Mouse (Mus musculus): ENCODE results near the gene Gm7951. TPM values are rescaled to one million over a fixed set of nuclear protein-coding genes. Genes with fewer than 3 reads are reported as not detected.
"Not testable (repeated sequence)": the region's sequence is repeated elsewhere in the genome, so short reads cannot be mapped to it uniquely, and the experiment has no call there.

The Gm7951 gene
- polyA plus RNA-seq (2015; fragmentation: Nextera tagmentation; extraction: Ambion mirVana), result not detected in 2 replicates

DNA sequence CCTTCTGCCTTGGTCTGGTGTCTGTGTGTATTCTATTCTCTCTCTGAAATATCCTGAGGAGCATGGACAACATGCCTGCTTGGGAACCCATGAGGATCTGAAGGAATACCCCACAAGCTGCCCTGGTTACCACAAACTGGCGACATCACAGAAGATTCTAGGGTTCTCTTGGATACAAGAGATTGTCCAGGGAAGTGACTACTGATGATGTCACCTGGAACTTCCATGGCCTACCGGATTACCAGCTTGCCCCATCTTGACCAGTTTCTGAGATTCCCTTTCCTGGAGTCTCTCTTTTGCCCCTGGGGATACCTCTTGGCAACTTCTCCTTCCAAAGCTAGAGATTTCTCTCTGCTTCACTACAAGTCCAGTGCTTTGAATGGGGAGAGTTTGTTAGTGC lies at the start of gene Gm7951:
Gm7951 (minus strand) TSS at position 101 of the 400 bp plus-strand sequence.
- not testable (repeated sequence) for H3K27ac ChIP-seq; H3K27me3 ChIP-seq; H3K4me2 ChIP-seq (replicated peaks); H3K4me3 ChIP-seq (replicated peaks); H3K4me1 ChIP-seq (replicated peaks); H3K36me3 ChIP-seq; H3K9me3 ChIP-seq; ATAC-seq; H3K9ac ChIP-seq (replicated peaks)
- 83% methylated on average over 1 of the region's 2 CpGs for WGBS

DNA sequence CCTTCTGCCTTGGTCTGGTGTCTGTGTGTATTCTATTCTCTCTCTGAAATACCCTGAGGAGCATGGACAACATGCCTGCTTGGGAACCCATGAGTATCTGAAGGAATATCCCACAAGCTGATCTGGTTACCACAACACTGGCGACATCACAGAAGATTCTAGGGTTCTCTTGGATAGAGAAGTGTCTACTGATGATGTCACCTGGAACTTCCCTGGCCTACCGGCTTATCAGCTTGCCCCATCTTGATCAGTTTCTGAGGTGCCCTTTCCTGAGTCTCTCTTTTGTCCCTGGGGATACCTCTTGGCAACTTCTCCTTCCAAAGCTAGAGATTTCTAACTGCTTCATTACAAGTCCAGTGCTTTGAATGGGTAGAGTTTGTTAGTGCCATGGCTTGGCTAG lies 45.4 kb upstream of the Gm7951 start, which contains the start of gene Gm17027:
Gm17027 (minus strand) TSS at position 101 of the 400 bp plus-strand sequence.
- H3K27me3 ChIP-seq; H3K36me3 ChIP-seq; H3K9ac ChIP-seq (replicated peaks); H3K4me3 ChIP-seq (replicated peaks); ATAC-seq; H3K4me2 ChIP-seq (replicated peaks); H3K4me1 ChIP-seq (replicated peaks); H3K27ac ChIP-seq; H3K9me3 ChIP-seq: not testable (repeated sequence)
- WGBS, result 97% methylated on average over 2 of the region's 2 CpGs

DNA sequence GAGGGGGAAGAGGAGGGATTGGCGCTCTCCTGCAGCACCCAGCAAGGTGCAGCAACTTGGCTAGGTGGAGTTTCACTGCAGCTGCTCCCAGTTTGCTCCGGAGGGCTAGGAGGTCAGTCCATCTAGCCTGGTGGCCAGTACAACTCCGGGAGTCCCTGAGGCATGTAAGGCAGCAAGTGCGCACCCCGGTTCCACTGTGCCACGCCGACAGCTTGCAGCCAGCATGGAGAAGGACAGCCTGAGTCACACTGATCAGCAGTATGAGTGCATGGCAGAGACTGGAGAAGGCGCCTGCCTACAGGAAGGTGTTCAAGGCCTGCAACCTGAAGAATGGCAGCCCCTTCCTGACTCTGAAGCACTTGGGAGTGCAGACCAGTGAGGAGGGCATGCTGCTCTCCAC lies 17.4 kb upstream of the Gm7951 start:
- H3K4me1 ChIP-seq (replicated peaks); H3K9me3 ChIP-seq; H3K36me3 ChIP-seq; H3K27me3 ChIP-seq; H3K4me2 ChIP-seq (replicated peaks); H3K27ac ChIP-seq; ATAC-seq; H3K4me3 ChIP-seq (replicated peaks); H3K9ac ChIP-seq (replicated peaks): not testable (repeated sequence)
- 71% methylated on average over 7 of the region's 8 CpGs for WGBS

DNA sequence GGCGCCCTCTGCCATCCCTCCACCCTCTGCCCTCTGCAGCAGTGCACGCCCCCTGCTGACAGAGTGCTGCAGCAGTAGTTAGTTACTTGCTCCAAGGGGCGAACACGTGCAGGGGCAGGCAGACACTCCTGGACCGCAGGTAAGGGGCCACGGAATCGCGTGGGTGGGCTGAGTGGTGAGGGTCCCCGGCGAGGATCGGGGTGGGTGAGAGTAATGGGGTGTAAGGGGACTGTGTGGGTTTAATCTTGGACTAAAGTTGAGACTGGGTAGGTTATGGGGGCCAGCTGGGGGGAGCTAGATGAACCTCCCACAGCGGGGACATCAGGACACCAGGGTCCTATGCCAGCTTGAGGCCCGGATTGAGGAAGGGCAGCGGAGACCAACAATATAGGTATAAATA lies 16.6 kb upstream of the Gm7951 start:
- not testable (repeated sequence) for H3K4me3 ChIP-seq (replicated peaks); H3K9ac ChIP-seq (replicated peaks); H3K4me2 ChIP-seq (replicated peaks); H3K4me1 ChIP-seq (replicated peaks); H3K9me3 ChIP-seq; H3K27me3 ChIP-seq; H3K36me3 ChIP-seq; ATAC-seq; H3K27ac ChIP-seq
- 52% methylated on average over 12 of the region's 14 CpGs for WGBS

Other genes starting within 250 kb of the Gm7951 start
- not detected in 2 replicates for gene Gm7980, start 210.1 kb downstream of the Gm7951 start, polyA plus RNA-seq (2015; fragmentation: Nextera tagmentation; extraction: Ambion mirVana)
- gene 1700049E17Rik1, start 192.4 kb downstream of the Gm7951 start, polyA plus RNA-seq (2015; fragmentation: Nextera tagmentation; extraction: Ambion mirVana), result not detected in 2 replicates
- gene 1700024B05Rik, start 173.4 kb downstream of the Gm7951 start, polyA plus RNA-seq (2015; fragmentation: Nextera tagmentation; extraction: Ambion mirVana), result not detected in 2 replicates
- not detected in 2 replicates for gene Gm6401, start 149.4 kb downstream of the Gm7951 start, polyA plus RNA-seq (2015; fragmentation: Nextera tagmentation; extraction: Ambion mirVana)
- gene Gm3543, start 134.0 kb downstream of the Gm7951 start, polyA plus RNA-seq (2015; fragmentation: Nextera tagmentation; extraction: Ambion mirVana), result not detected in 2 replicates
- gene Gm17027, start 45.3 kb upstream of the Gm7951 start, polyA plus RNA-seq (2015; fragmentation: Nextera tagmentation; extraction: Ambion mirVana), result not detected in 2 replicates
- gene Gm3573, start 73.4 kb upstream of the Gm7951 start, polyA plus RNA-seq (2015; fragmentation: Nextera tagmentation; extraction: Ambion mirVana), result not detected in 2 replicates
- gene Gm17026, start 142.7 kb upstream of the Gm7951 start, polyA plus RNA-seq (2015; fragmentation: Nextera tagmentation; extraction: Ambion mirVana), result not detected in 2 replicates
- gene Gm9611, start 180.0 kb upstream of the Gm7951 start, polyA plus RNA-seq (2015; fragmentation: Nextera tagmentation; extraction: Ambion mirVana), result not detected in 2 replicates
- not detected in 2 replicates for gene Gm7995, start 192.8 kb upstream of the Gm7951 start, polyA plus RNA-seq (2015; fragmentation: Nextera tagmentation; extraction: Ambion mirVana)